Mouse (Mus musculus): ENCODE data around the gene Tnfsf15.

DNA sequence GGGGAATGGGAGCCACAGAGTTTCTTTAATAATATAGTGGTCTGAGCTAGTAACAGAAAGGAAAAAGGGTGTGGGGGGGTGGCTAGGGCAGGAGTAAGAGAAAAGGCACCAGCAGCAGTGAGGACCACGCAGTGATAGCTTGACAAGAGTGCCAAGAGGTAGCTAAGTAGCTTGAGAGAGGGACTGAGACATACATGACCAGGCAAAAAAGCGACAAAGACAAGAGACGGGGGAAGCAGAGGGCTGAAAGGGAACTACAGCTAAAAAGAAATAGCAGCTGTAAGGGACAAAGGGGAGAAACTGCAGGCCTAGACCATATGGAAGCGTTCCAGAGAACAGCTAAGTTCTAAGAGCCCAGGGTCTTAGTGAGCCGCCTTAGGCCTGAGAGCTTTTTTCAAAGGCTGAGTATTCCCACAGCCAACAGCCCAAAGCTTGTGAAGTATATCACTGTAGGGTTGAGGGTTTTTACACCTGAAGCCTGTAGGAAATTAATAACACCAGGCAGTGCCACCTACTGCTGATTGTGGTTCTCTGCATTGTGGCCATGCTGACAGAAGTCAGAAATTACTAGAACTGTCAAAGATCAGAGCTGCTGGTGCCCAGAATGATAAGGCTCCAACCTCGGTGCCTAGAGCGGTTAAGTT is 38.2 kb upstream of the Tnfsf15 start:
- no peak for TF ChIP-seq EP300 (IDR thresholded peaks at IDR 0.05; ENCODE audit: low read depth)
- TF ChIP-seq CTCF (IDR thresholded peaks at IDR 0.05; ENCODE audit: low read depth): no peak
